Mouse (Mus musculus): ENCODE results near the gene Ppm1h. TPM values are rescaled to one million over a fixed set of nuclear protein-coding genes. Genes with fewer than 3 reads are reported as not detected.

The Ppm1h gene
- total and polyA plus RNA-seq, 3 experiments = 1.2 to 1.3 (median 1.3) TPM

- no peaks in the 10 kb centered on the region for H3K79me2 ChIP-seq (replicated peaks; ENCODE audit: control insufficient read depth, extremely low read depth, insufficient read depth, poor library complexity, severe bottlenecking)
- H3K36me3 ChIP-seq (replicated peaks in 1 of 2; ENCODE audit: control insufficient read depth in 1 of 2, insufficient read depth in 1 of 2, low read length in 1 of 2) = peaks cover 17 to 41% of the 10 kb centered on the region in 2 experiments
- no peaks in the 10 kb centered on the region for H3K27me3 ChIP-seq (replicated peaks)
- H3K4me3 ChIP-seq (replicated peaks in 1 of 3; ENCODE audit: low read depth in 2 of 3, low read length in 2 of 3, poor library complexity in 1 of 3) = no peak overlapping the region
- dilution Hi-C loops (cut with MboI; ENCODE audit: extremely low pct_ligation_motif_present, extremely low pct_unique_long_range_greater_than_20kb, low sequenced_read_pairs) = no loop called here
- H3K27ac ChIP-seq (ENCODE audit: insufficient read depth, low read depth) = no peak overlapping the region
- H3K9me3 ChIP-seq (replicated peaks; ENCODE audit: low read length) = no peaks in the 10 kb centered on the region
- peaks cover 5 to 21% of the 10 kb centered on the region in 2 experiments; a peak in 3 of 4 replicates for H3K4me1 ChIP-seq (ENCODE audit: control insufficient read depth in 1 of 2, insufficient read depth in 2 of 2)
- no peak overlapping the region for H3K4me2 ChIP-seq (ENCODE audit: insufficient read depth, low read depth, poor library complexity, severe bottlenecking)
- in situ Hi-C loops (cut with MboI; ENCODE audit: low pct_ligation_motif_present, low pct_unique_long_range_greater_than_20kb, low sequenced_read_pairs) = no loop called here
- DNase-seq (ENCODE audit: extremely low read depth) = no peak
- TF ChIP-seq NELFE (IDR thresholded peaks at IDR 0.05; ENCODE audit: low read depth, low read length) (no peak), PAX5 (IDR thresholded peaks at IDR 0.05; ENCODE audit: low read length) (no peak), SMC3 (IDR thresholded peaks at IDR 0.05; ENCODE audit: low read depth, low read length) (no peak), CHD2 (IDR thresholded peaks at IDR 0.05; ENCODE audit: low read length) (no peak), MXI1 (IDR thresholded peaks at IDR 0.05; ENCODE audit: low read depth, low read length) (no peak), BHLHE40 (IDR thresholded peaks at IDR 0.05; ENCODE audit: low read depth, low read length) (no peak), ELF1 (IDR thresholded peaks at IDR 0.05; ENCODE audit: low read depth, low read length) (no peak), JUND (conservative IDR thresholded peaks at IDR 0.05; ENCODE audit: low read depth, low read length) (no peak), TBP (conservative IDR thresholded peaks at IDR 0.05; ENCODE audit: low read depth, low read length) (no peak), EP300 (IDR thresholded peaks at IDR 0.05; ENCODE audit: low read length) (no peak)
- H3K9ac ChIP-seq (ENCODE audit: insufficient read depth, low read depth) = no peak overlapping the region
Observed at GRCm38 (mm10) chr10:122991053-122991452, 312.5 kb downstream of the Ppm1h start.

- no peaks in the 10 kb centered on the region for H3K79me2 ChIP-seq (replicated peaks; ENCODE audit: control insufficient read depth, extremely low read depth, insufficient read depth, poor library complexity, severe bottlenecking)
- H3K9ac ChIP-seq (ENCODE audit: insufficient read depth, low read depth) = no peak overlapping the region
- no peak overlapping the region for H3K4me3 ChIP-seq (replicated peaks in 1 of 3; ENCODE audit: low read depth in 2 of 3, low read length in 2 of 3, poor library complexity in 1 of 3)
- in situ Hi-C loops (cut with MboI; ENCODE audit: low pct_ligation_motif_present, low pct_unique_long_range_greater_than_20kb, low sequenced_read_pairs) (no loop called here), dilution Hi-C loops (cut with MboI; ENCODE audit: extremely low pct_ligation_motif_present, extremely low pct_unique_long_range_greater_than_20kb, low sequenced_read_pairs) (no loop called here)
- TF ChIP-seq HCFC1 (IDR thresholded peaks at IDR 0.05; ENCODE audit: low read depth, low read length) = no peak
- TF ChIP-seq MYC (IDR thresholded peaks at IDR 0.05; ENCODE audit: low read depth, low read length) = no peak
- TF ChIP-seq POLR2A (IDR thresholded peaks at IDR 0.05; ENCODE audit: low read depth, low read length) = no peak
- TF ChIP-seq E2F4 (IDR thresholded peaks at IDR 0.05; ENCODE audit: insufficient replicate concordance, low read depth, low read length) = no peak
- no peak for TF ChIP-seq JUND (conservative IDR thresholded peaks at IDR 0.05; ENCODE audit: low read depth, low read length)
- no peak for TF ChIP-seq BHLHE40 (IDR thresholded peaks at IDR 0.05; ENCODE audit: low read depth, low read length)
- no peak for TF ChIP-seq MEF2A (IDR thresholded peaks at IDR 0.05; ENCODE audit: borderline replicate concordance, low read depth, low read length)
- no peak for TF ChIP-seq NRF1 (IDR thresholded peaks at IDR 0.05; ENCODE audit: low read depth, low read length)
- no peaks in the 10 kb centered on the region for H3K9me3 ChIP-seq (replicated peaks; ENCODE audit: low read length)
- DNase-seq (ENCODE audit: extremely low read depth) = no peak
- H3K4me2 ChIP-seq (ENCODE audit: insufficient read depth, low read depth, poor library complexity, severe bottlenecking) = no peak overlapping the region
- peaks cover 21 to 45% of the 10 kb centered on the region in 2 experiments for H3K36me3 ChIP-seq (replicated peaks in 1 of 2; ENCODE audit: control insufficient read depth in 1 of 2, insufficient read depth in 1 of 2, low read length in 1 of 2)
- H3K27ac ChIP-seq (ENCODE audit: insufficient read depth, low read depth) = no peak overlapping the region
- no peaks in the 10 kb centered on the region for H3K27me3 ChIP-seq (replicated peaks)
- peaks cover 5 to 21% of the 10 kb centered on the region in 2 experiments; a peak in 3 of 4 replicates for H3K4me1 ChIP-seq (ENCODE audit: control insufficient read depth in 1 of 2, insufficient read depth in 2 of 2)
Observed at GRCm38 (mm10) chr10:122991648-122992047, 313.1 kb downstream of the Ppm1h start.
